Mouse (Mus musculus) splenic B cell, adult 2 months (primary cell): ENCODE results near the gene Cramp1l.
"Not testable (repeated sequence)": the region's sequence is repeated elsewhere in the genome, so short reads cannot be mapped to it uniquely, and the experiment has no call there.

Experiments
- DNase-seq: peaks from one replicate; pipeline ENCODE4 v3.0.0-alpha.2; 2011; ENCODE audit warnings: low read depth, low spot score
- H3K27me3 ChIP-seq: 2 replicates; pipeline ENCODE4 v1.6.1; 2012; ENCODE audit warnings: mild to moderate bottlenecking, low read length, moderate library complexity, mixed read lengths; ENCODE audit not compliant: control insufficient read depth, poor library complexity, insufficient read depth, severe bottlenecking
- H3K36me3 ChIP-seq: 2 replicates; pipeline ENCODE4 v1.6.1; 2012; ENCODE audit warnings: mild to moderate bottlenecking, low read length, moderate library complexity, mixed read lengths; ENCODE audit not compliant: control insufficient read depth, poor library complexity, insufficient read depth, severe bottlenecking

Cramp1l gene

DNA sequence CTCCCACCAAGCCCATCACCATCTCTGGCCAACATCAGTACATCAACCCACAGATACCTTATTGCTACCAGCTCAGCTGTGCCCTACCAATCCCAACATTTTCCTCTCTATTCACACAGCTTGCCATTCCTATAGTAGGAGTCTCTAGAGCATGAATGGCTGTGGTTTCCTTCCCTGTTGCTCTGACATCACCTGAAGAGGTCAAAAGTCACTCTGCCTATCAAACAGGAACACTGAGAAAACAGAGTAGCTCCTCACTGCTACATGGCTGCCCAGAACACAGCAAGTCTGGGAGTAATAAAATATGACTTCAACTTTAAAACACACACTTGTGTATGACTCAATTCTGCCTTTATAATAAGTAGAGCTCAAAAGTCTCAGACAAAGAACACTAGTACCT is 8.1 kb downstream of the Cramp1l start:
- H3K27me3 ChIP-seq, result no peaks in the 10 kb centered on the region
- peaks cover 15% of the 10 kb centered on the region; the same call in 1 of the 2 replicates for H3K36me3 ChIP-seq
- no peak for DNase-seq

DNA sequence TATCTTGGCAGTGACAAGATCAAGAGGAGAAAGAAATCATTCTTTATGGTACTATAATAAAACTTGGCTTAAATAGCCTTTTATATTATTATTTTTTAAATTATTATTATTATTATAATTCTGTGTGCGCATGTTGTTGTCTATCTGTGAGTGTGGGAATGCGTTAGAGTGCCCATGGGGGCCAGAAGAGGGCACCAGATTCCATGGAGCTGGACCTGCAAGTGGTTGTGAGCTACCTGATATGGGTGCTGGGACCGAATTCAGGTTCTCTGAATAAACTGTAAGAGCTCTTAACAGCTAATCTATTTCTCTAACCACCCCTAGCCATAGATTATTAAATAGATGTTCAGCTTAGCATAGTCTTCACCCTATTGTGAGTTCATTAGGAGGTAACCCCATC is 10.5 kb downstream of the Cramp1l start:
- Histone ChIP-seq H3K27me3 (no peaks in the 10 kb centered on the region), H3K36me3 (peaks cover 15% of the 10 kb centered on the region; the same call in 1 of the 2 replicates)
- peak; percentile 12 for DNase-seq

DNA sequence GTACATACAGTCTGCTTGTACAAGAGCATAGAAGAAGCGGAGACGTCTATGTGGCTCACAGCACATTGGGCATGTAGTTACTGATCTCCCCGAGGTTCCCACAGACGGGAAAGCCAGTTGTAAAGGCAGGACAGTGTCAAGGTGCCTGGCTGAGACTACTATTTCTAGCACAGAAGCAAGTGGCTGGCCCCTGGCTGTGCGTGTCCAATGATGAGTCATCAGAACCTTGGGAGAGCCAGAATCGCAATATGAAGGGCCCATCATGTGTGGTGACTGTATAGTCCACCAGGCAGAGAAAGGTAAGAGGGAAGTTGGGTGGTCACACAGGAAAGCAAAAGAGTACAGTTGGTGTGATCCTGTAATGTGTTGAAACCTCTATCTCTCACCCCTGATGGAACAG is 20.9 kb downstream of the Cramp1l start:
- Histone ChIP-seq H3K27me3 (no peaks in the 10 kb centered on the region), H3K36me3 (peaks cover 22% of the 10 kb centered on the region)
- no peak for DNase-seq

DNA sequence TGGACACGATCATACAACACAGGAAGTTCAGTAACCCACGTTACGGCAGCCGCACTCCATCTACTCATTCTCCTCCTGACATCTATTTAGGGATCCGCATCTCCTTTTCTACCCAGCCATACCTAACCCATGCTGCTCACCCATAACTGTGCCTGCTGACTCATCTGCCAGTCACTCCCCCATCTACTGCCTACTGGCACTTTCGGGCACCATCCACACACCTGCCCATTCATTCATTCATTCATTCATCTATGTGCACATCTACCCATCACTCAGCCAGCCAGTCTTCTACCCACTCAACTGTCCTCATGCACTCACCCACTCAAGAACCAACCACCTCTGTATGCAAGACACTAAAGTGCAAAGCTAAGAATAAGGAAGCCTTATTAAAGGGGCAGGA is 28.4 kb downstream of the Cramp1l start:
- Histone ChIP-seq H3K27me3 (no peaks in the 10 kb centered on the region), H3K36me3 (peaks cover 16% of the 10 kb centered on the region)
- DNase-seq, result no peak

DNA sequence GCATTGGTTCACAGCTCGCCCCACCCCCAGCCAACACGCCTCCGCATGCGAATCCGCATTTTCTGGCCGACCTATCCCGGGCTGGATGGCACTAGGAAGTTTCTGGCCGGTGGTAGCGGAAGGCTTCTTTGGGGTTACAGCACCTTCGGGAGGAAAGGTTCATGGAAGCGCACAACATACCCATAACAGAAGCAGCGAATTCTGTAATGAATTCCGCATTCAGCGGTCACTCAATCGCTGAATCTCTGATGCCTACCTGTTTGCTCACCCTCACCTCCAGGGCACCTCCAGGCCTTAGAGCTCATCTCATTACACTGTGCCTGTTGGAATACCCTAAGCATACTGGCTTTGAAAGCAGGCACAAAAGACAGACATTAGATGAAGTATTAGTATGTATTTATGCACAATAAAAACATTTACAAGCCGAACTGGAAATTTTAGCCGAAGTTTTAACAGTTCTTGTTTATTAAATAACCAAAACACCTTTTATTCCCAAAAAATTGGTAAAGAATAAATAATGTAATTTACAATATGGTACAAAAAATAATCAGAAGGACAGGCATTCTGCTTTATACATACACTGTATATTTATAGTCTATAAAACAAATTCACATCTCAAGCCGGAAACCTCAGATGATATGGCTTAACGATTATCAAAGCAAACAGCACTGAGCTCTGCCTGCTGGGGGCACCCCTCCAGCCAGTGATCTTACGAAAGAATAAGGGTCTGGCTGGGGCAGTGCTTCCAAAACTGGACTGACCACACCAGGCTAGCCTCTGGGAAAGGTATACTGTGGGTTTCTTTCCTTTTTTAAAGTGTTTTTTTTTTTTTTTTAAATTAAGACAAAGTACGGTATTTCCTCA is 54.5 kb downstream of the Cramp1l start:
- peak; percentile 16 for DNase-seq
- H3K36me3 ChIP-seq, result peaks cover 11% of the 10 kb centered on the region; the same call in 1 of the 2 replicates
- H3K27me3 ChIP-seq, result no peaks in the 10 kb centered on the region

DNA sequence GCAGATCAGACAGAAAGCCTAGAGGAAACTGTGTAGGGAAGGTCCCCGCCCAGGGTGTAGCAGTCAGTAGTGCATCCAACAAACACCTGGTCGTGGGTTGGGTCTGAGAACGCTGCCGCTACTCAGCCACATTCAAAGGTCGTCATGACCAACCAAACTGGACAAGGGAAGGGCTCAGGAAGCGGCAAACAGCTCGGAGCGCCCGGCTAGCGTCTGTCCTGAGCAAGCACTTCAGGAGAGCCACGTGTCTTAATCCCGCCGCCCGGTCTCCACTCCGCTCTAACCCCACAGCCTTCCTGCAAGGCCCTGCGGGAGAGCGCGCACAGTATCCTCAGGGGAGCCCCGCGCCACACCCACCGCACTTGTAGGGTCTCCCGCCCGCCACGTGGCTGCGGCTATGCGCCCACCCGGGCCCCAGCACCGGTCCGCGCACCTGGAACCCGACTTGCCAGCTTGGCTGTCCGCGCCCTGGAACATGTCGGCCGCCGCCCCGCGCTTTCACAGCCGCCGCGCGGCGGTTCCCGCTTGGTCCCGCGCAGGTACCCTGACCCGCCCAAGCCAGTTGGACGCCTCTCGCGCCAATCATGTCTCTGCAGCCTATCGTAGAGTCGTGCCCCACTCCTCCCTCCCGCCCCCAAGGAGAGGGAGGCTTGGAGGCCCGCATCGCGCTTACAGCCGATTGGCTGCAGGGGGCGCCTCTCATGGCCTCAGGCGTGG is 55.3 kb downstream of the Cramp1l start, which contains the start of gene Jpt2:
TSS of gene Jpt2 (minus strand) at position 555 of the 717 bp plus-strand sequence.
- peaks cover 10% of the 10 kb centered on the region; the same call in 1 of the 2 replicates for H3K36me3 ChIP-seq
- DNase-seq, result peak; percentile 98
- H3K27me3 ChIP-seq, result no peaks in the 10 kb centered on the region

DNA sequence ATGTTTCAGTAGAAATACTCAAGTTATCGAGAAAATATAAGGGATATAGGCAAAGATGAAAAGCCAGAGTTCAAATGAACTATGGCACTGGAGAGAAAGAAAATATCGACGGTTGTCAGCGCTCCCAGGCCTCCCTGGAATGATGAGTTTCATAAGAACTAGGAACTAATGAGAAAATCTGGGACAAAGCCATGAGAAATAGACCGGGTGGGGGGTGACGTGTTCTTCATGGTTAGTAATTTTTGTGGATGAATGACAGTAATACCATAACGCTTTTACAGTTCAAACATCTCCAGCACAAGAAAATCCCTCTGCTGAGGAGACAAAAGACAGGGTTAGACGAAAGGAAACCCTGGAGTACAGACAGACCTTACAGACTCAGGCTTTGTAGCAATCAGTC is 56.2 kb downstream of the Cramp1l start:
- no peak for DNase-seq
- Histone ChIP-seq H3K27me3 (no peaks in the 10 kb centered on the region), H3K36me3 (peaks cover 9% of the 10 kb centered on the region; the same call in 1 of the 2 replicates)

DNA sequence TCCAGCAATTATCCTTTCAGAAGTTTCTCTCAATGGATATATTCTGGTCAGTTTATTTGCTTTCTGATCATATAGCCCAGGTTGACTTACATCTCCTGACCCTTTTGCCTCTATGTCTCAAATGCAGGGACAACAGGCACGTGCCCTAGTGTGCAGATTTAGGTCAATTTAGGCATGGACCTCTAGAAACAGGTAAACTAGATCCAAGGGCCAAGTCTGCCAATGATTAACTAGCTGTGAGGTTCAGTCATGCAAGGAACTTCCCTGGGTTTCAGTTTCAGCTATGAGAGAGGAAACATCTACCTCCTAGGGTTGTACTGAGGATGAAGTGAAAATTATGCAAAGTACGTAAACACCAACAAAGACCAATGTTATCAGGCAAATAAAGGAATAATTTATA is 62.3 kb downstream of the Cramp1l start:
- no peak for DNase-seq

DNA sequence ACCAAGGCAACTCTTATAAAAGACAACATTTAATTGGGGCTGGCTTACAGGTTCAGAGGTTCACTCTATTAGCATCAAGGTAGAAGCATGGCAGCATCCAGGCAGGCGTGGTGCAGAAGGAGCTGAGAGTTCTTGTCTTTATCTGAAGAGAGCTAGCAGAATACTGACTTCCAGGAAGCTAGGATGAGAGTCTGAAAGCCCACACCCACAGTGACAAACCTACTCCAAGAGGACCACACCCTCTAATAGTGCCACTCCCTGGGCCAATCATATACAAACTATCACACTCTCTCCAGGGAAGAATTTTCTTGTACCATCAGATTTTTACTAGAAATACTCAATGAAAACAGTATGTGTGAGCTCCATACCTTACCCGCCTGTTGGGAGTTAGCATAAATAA is 64.9 kb downstream of the Cramp1l start:
- Histone ChIP-seq H3K27me3 (no peaks in the 10 kb centered on the region), H3K36me3 (peaks cover 13% of the 10 kb centered on the region)
- DNase-seq, result no peak

More for the DNA sequence above, 62.3 kb downstream of the Cramp1l start:
- H3K27me3 ChIP-seq, result no peaks in the 10 kb centered on the region
- H3K36me3 ChIP-seq, result peaks cover 7% of the 10 kb centered on the region

DNA sequence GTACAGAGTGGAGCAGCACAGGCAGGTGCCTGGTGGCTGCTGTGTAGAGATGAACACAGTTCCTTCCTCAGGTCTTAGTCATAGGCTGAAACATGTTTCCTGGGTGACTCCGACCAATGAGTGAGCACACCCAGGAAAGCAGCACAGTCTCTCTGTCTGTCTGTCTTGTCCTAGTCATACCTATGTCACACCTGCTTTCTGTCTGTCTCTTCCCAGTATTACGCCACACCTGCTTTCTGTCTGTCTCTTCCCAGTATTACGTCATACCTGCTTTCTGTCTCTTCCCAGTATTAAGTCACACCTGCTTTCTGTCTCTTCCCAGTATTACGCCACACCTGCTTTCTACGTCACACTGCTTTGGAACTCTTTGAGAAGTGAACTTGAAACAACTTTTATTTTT is 67.4 kb downstream of the Cramp1l start:
- Histone ChIP-seq H3K27me3 (no peaks in the 10 kb centered on the region), H3K36me3 (peaks cover 8% of the 10 kb centered on the region)
- no peak for DNase-seq

DNA sequence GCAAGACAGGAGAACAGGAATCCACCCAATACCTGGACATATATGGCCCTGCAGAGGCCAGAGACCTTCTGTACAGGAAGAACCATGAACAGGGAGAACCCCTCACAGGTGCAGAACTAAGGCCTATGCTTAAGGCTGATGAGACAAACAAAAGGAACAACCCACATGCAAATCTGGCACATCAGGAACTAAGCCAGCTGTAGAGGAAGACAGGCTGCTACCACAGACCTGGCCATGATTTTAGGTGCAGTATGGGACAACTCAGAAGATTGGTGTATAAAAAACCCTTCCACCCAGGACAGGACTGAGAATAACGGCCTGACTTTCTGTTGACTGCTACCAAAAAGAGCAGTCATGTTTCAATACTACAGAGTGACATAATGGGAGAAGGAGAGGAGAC is 72.0 kb downstream of the Cramp1l start:
- DNase-seq, result peak; percentile 59
- not testable (repeated sequence) for H3K36me3 ChIP-seq, H3K27me3 ChIP-seq

DNA sequence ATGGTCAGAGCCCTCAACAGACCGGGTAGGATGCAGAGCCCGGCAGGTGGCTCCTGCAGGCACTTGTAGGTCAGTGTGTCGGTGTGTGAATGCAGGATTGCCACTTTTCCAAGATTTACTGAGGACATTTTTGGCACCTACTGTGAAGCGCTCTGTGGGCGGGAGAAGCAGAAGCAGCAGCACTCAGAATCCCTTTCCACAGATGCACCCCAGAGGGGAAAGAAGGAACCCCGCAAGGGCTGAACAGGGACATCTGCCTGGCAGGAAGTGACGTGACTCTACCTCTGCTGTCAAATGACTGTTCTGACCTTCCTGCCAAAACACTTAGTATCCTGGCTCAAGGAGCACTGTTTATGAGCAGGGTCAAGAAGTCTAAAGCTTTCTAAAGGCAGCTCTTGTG is 72.6 kb downstream of the Cramp1l start:
- no peaks in the 10 kb centered on the region for H3K27me3 ChIP-seq
- peak; percentile 22 for DNase-seq
- H3K36me3 ChIP-seq, result peaks cover 8% of the 10 kb centered on the region; the same call in 1 of the 2 replicates

DNA sequence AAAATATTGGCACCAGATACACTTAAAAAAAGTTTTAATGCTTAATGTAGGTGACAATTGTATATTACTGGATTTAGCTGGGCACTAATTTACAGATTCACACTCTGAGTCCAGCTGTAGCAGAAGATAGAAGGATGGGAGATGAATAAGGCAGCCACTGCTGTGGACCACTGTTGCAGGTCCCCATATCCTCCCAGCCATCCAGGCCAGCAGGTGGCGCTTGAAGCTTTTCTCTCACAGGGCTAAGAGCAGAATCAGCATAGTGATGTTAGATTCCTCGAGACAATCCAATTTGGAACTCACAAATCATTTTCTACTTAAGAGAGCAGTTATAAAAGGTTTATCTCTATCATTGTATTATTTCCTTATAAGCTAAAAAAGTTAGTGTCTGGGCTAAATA is 73.1 kb downstream of the Cramp1l start:
- H3K36me3 ChIP-seq, H3K27me3 ChIP-seq: not testable (repeated sequence)
- peak; percentile 51 for DNase-seq

DNA sequence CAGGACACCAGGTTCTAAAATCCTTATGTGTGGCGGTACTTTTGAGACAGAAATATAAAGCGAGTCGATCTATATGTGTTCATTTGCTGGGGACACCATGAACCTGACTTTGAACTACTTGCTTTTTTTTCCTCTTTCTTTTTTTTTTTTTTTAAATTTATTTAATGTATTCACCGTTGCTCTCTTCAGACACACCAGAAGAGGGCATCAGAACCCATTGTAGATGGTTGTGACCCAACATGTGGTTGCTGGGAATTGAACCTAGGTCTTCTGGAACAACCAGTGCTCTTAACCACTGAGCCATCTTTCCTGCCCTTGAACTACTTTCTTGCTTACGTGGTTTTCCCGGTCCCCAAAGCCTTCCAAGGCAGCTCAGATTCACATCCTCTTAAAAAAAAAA is 78.3 kb downstream of the Cramp1l start:
- Histone ChIP-seq H3K27me3 (no peaks in the 10 kb centered on the region), H3K36me3 (no peaks in the 10 kb centered on the region)
- DNase-seq, result peak; percentile 15
